Comparison of ENCODE assay signal across 13 mouse cellular contexts in the genomic region with DNA sequence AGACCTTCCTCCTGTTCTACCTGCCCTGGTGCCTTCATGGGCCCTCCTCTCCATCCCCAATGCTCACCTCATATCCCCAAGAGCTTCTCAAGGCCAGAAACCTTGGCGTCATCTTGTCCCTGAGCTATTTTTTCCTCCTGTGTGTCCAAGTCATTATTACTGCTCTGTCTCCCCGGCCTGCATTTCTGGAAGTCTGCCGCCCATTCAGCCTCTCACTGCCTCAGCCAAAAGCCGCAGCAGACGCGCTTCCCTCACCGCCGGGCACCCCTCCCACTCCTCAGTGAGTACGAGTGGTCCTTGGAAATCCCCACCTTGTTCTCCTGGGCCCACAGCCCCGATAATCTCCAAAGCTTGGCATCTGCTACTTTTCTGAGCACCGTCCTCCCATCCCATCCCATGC. TPM values are rescaled to one million over a fixed set of nuclear protein-coding genes. Genes with fewer than 3 reads are reported as not detected.
DNase-seq lines count a peak whose midpoint lies in the region; ATAC-seq and TF ChIP-seq lines count a peak whose summit lies in the region.
"Had no signal": no experiment of that assay in that cellular context is flagged by ENCODE, and none has a peak within 500 bp of the region (broad histone marks: within the 10 kb centered on the region; RNA-seq: fewer than 3 reads in every experiment).

No protein-coding gene starts in this region.

- no peak for TF ChIP-seq POLR2A in brain, embryonic 14.5 days (IDR thresholded peaks at IDR 0.05; ENCODE audit: borderline replicate concordance, extremely low read depth, insufficient read depth, insufficient read length, poor library complexity, severe bottlenecking)

- TF ChIP-seq CTCF in brain, embryonic 14.5 days (IDR thresholded peaks at IDR 0.05; ENCODE audit: borderline replicate concordance, extremely low read depth, insufficient read depth, insufficient read length) = no peak

- DNase-seq in lung, postnatal 4 days = peak; percentile 42 to 69
- no peak for DNase-seq in lung, postnatal 25 days (ENCODE audit: low spot score)
- DNase-seq in brain, embryonic 14.5 days (ENCODE audit: low read depth) = peak; percentile 36
- DNase-seq in cerebellum, adult 9-10 months = peak; percentile 73
- DNase-seq in gastrocnemius, postnatal 4 days (ENCODE audit: low spot score in 2 of 2) = peak; percentile 31 to 58
- no peak for DNase-seq in layer of hippocampus, adult 9-11 months
- DNase-seq: kidney, postnatal 36 days; layer of hippocampus, postnatal 36 days; lung, adult 2 months; thymus, adult 18-20 months had no signal

- no peak for ATAC-seq in megakaryocyte progenitor cell, adult 5-6 weeks (replicated peaks; ENCODE audit: poor library complexity)
- ATAC-seq: intestine, postnatal 0 days had no signal

RNA-seq across cellular contexts. Expression of a gene that starts 3.8 kb away (rescaled TPM):
- polyA plus RNA-seq in brain, embryonic 14.5 days (2012; rRNA removed) = 0.72 and 1.4 TPM in 2 replicates
- 1 to 10 TPM; 2.8 to 3.3 TPM for total RNA-seq in gastrocnemius, postnatal 4 days (2021)
- not detected in 2 replicates for total RNA-seq in megakaryocyte progenitor cell, adult 5-6 weeks (2015)
- total RNA-seq in megakaryocyte progenitor cell, adult 5-6 weeks (2017) = 1.2 TPM in 1 of 2 replicates, not detected in the other
- total RNA-seq: megakaryocyte-erythroid progenitor cell, adult 5-6 weeks had no signal

Comparison
In these comparisons a context has a peak if more than half of its experiments do, and no peak if none do; other contexts are left out.
1. DNase-seq: peak in lung, postnatal 4 days (2 of 2), brain, embryonic 14.5 days (single experiment), cerebellum, adult 9-10 months (single experiment) and gastrocnemius, postnatal 4 days (2 of 2); none in lung, postnatal 25 days (single experiment) and layer of hippocampus, adult 9-11 months (single experiment).